Mouse (Mus musculus) CH12.LX (cell line): Measurements from ENCODE around the gene Slc44a5. TPM values are rescaled to one million over a fixed set of nuclear protein-coding genes. Genes with fewer than 3 reads are reported as not detected.
A peak's percentile ranks its signal among the peaks of the same experiment; 100 is the strongest.

Source experiments
- DNase-seq: peaks from one replicate; pipeline ENCODE4 v3.0.0-alpha.2; 2013; ENCODE audit errors: extremely low read depth
- H3K27ac ChIP-seq: 2 replicates; pipeline ENCODE4 v1.5.1; 2012; ENCODE audit warnings: low read depth, mild to moderate bottlenecking, control low read depth, moderate library complexity; ENCODE audit not compliant: insufficient read depth
- H3K27me3 ChIP-seq: replicated peaks from 2 replicates; pipeline ENCODE3; 2012; ENCODE audit warnings: inconsistent platforms
- H3K36me3 ChIP-seq, 2 experiments: replicated peaks in 1 of 2; 2 replicates each; pipeline versions ENCODE3 to v1.6.1; 2012; ENCODE audit warnings: inconsistent platforms in 1 of 2, low read length in 1 of 2, mild to moderate bottlenecking in 1 of 2, mixed read lengths in 1 of 2, moderate library complexity in 1 of 2; ENCODE audit not compliant: control insufficient read depth in 1 of 2, insufficient read depth in 1 of 2
- H3K4me1 ChIP-seq, 2 experiments: 2 replicates each; pipeline ENCODE4 v1.6.1; 2012; ENCODE audit warnings: inconsistent platforms in 1 of 2, moderate library complexity in 1 of 2; ENCODE audit not compliant: insufficient read depth in 2 of 2, control insufficient read depth in 1 of 2
- H3K4me2 ChIP-seq: 2 replicates; pipeline ENCODE4 v1.6.1; 2012; ENCODE audit warnings: low read depth, mild to moderate bottlenecking, control low read depth; ENCODE audit not compliant: poor library complexity, insufficient read depth, severe bottlenecking
- H3K4me3 ChIP-seq, 3 experiments: fragments of 150-350 bp in 1 of 3; sonication (generic) in 1 of 3; replicated peaks in 1 of 3; 2 replicates each; pipeline versions ENCODE3 to v1.5.1; 2011 to 2012; ENCODE audit warnings: low read depth in 2 of 3, low read length in 2 of 3, mild to moderate bottlenecking in 2 of 3, moderate library complexity in 2 of 3, control low read depth in 1 of 3, improper control_type of control experiment in 1 of 3, inconsistent platforms in 1 of 3, mixed read lengths in 1 of 3; ENCODE audit not compliant: poor library complexity in 1 of 3
- H3K79me2 ChIP-seq: replicated peaks from 2 replicates; pipeline ENCODE4 v1.6.1; 2012; ENCODE audit warnings: mild to moderate bottlenecking, moderate library complexity; ENCODE audit not compliant: control insufficient read depth, poor library complexity, insufficient read depth, severe bottlenecking; ENCODE audit errors: extremely low read depth
- H3K9ac ChIP-seq: 2 replicates; pipeline ENCODE4 v1.6.1; 2012; ENCODE audit warnings: low read depth, mild to moderate bottlenecking, control low read depth, moderate library complexity; ENCODE audit not compliant: insufficient read depth
- H3K9me3 ChIP-seq: replicated peaks from 2 replicates; pipeline ENCODE3; 2012; ENCODE audit warnings: low read length, inconsistent platforms, mixed read lengths
- BHLHE40 ChIP-seq: IDR thresholded peaks from 2 replicates; pipeline ENCODE4 v1.6.1; 2011; ENCODE audit warnings: mild to moderate bottlenecking, low read depth, low read length, improper control_type of control experiment
- CHD1 ChIP-seq: IDR thresholded peaks from 2 replicates; pipeline ENCODE4 v1.6.1; 2012; ENCODE audit warnings: low read depth, low read length, improper control_type of control experiment, inconsistent platforms
- CHD2 ChIP-seq: IDR thresholded peaks from 2 replicates; pipeline ENCODE4 v1.6.1; 2011; ENCODE audit warnings: low read length, improper control_type of control experiment
- CTCF ChIP-seq, 2 experiments: IDR thresholded peaks in 1 of 2; conservative IDR thresholded peaks in 1 of 2; 2 replicates each; pipeline ENCODE4 v1.5.1; 2011 to 2012; ENCODE audit warnings: low read depth in 2 of 2, low read length in 2 of 2, improper control_type of control experiment in 1 of 2, inconsistent platforms in 1 of 2, mild to moderate bottlenecking in 1 of 2, moderate library complexity in 1 of 2
- E2F4 ChIP-seq: IDR thresholded peaks from 2 replicates; pipeline ENCODE4 v1.6.1; 2011; ENCODE audit warnings: low read depth, low read length, improper control_type of control experiment; ENCODE audit not compliant: insufficient replicate concordance
- ELF1 ChIP-seq: IDR thresholded peaks from 2 replicates; pipeline ENCODE4 v1.6.1; 2014; ENCODE audit warnings: low read depth, mild to moderate bottlenecking, inconsistent platforms, low read length, improper control_type of control experiment
- EP300 ChIP-seq: IDR thresholded peaks from 2 replicates; pipeline ENCODE4 v1.6.1; 2011; ENCODE audit warnings: low read length, improper control_type of control experiment
- ETS1 ChIP-seq: conservative IDR thresholded peaks from 2 replicates; pipeline ENCODE4 v1.6.1; 2012; ENCODE audit warnings: low read depth, mild to moderate bottlenecking, inconsistent platforms, low read length, improper control_type of control experiment, moderate library complexity
- GABPA ChIP-seq: IDR thresholded peaks from 2 replicates; pipeline ENCODE4 v1.6.1; 2012; ENCODE audit warnings: low read depth, low read length, improper control_type of control experiment, inconsistent platforms; ENCODE audit not compliant: insufficient replicate concordance
- HCFC1 ChIP-seq: IDR thresholded peaks from 2 replicates; pipeline ENCODE4 v1.6.1; 2012; ENCODE audit warnings: low read depth, mild to moderate bottlenecking, inconsistent platforms, low read length, improper control_type of control experiment
- IRF4 ChIP-seq: IDR thresholded peaks from 2 replicates; pipeline ENCODE4 v1.6.1; 2014; ENCODE audit warnings: low read depth, mild to moderate bottlenecking, inconsistent platforms, low read length, improper control_type of control experiment
- JUN ChIP-seq: IDR thresholded peaks from 2 replicates; pipeline ENCODE4 v1.6.1; 2011; ENCODE audit warnings: low read depth, mild to moderate bottlenecking, low read length, improper control_type of control experiment, moderate library complexity; ENCODE audit not compliant: insufficient read depth
- KAT2A ChIP-seq: IDR thresholded peaks from 2 replicates; pipeline ENCODE4 v1.6.1; 2012; ENCODE audit warnings: low read length, improper control_type of control experiment, inconsistent platforms; ENCODE audit not compliant: insufficient replicate concordance
- MAFK ChIP-seq: IDR thresholded peaks from 2 replicates; pipeline ENCODE4 v1.6.1; 2011; ENCODE audit warnings: low read length, improper control_type of control experiment; ENCODE audit not compliant: insufficient replicate concordance
- MAX ChIP-seq: IDR thresholded peaks from 2 replicates; pipeline ENCODE4 v1.6.1; 2011; ENCODE audit warnings: low read length, improper control_type of control experiment
- MAZ ChIP-seq: IDR thresholded peaks from 2 replicates; pipeline ENCODE4 v1.6.1; 2012; ENCODE audit warnings: low read depth, mild to moderate bottlenecking, inconsistent platforms, low read length, improper control_type of control experiment, moderate library complexity
- MEF2A ChIP-seq: IDR thresholded peaks from 2 replicates; pipeline ENCODE4 v1.6.1; 2014; ENCODE audit warnings: low read depth, mild to moderate bottlenecking, inconsistent platforms, low read length, improper control_type of control experiment, borderline replicate concordance
- MXI1 ChIP-seq: IDR thresholded peaks from 2 replicates; pipeline ENCODE4 v1.6.1; 2011; ENCODE audit warnings: mild to moderate bottlenecking, low read depth, low read length, improper control_type of control experiment
- MYC ChIP-seq: IDR thresholded peaks from 2 replicates; pipeline ENCODE4 v1.6.1; 2011; ENCODE audit warnings: low read depth, mild to moderate bottlenecking, improper control_type of control experiment, low read length
- NELFE ChIP-seq: IDR thresholded peaks from 2 replicates; pipeline ENCODE4 v1.6.1; 2011; ENCODE audit warnings: low read depth, low read length, improper control_type of control experiment
- NRF1 ChIP-seq: IDR thresholded peaks from 2 replicates; pipeline ENCODE4 v1.6.1; 2014; ENCODE audit warnings: low read depth, mild to moderate bottlenecking, inconsistent platforms, low read length, improper control_type of control experiment, moderate library complexity
- PAX5 ChIP-seq: IDR thresholded peaks from 2 replicates; pipeline ENCODE4 v1.6.1; 2012; ENCODE audit warnings: low read length, inconsistent platforms, mixed read lengths
- POLR2A ChIP-seq: IDR thresholded peaks from 2 replicates; pipeline ENCODE4 v1.6.1; 2011; ENCODE audit warnings: low read depth, mild to moderate bottlenecking, improper control_type of control experiment, low read length
- POLR2AphosphoS2 ChIP-seq: IDR thresholded peaks from 2 replicates; pipeline ENCODE4 v1.6.1; 2011; ENCODE audit warnings: low read depth, low read length, improper control_type of control experiment
- RCOR1 ChIP-seq: conservative IDR thresholded peaks from 2 replicates; pipeline ENCODE4 v1.6.1; 2012; ENCODE audit warnings: low read depth, mild to moderate bottlenecking, inconsistent platforms, low read length, improper control_type of control experiment
- SIN3A ChIP-seq: IDR thresholded peaks from 2 replicates; pipeline ENCODE4 v1.6.1; 2012; ENCODE audit warnings: low read length, improper control_type of control experiment, inconsistent platforms
- SMC3 ChIP-seq: IDR thresholded peaks from 2 replicates; pipeline ENCODE4 v1.6.1; 2011; ENCODE audit warnings: low read depth, low read length, improper control_type of control experiment
- TBP ChIP-seq: conservative IDR thresholded peaks from 2 replicates; pipeline ENCODE4 v1.6.1; 2011; ENCODE audit warnings: low read depth, low read length, improper control_type of control experiment
- TCF12 ChIP-seq: IDR thresholded peaks from 2 replicates; pipeline ENCODE4 v1.6.1; 2014; ENCODE audit warnings: low read depth, mild to moderate bottlenecking, inconsistent platforms, low read length, improper control_type of control experiment
- UBTF ChIP-seq: IDR thresholded peaks from 2 replicates; pipeline ENCODE4 v1.6.1; 2012; ENCODE audit warnings: low read depth, mild to moderate bottlenecking, inconsistent platforms, low read length, improper control_type of control experiment, moderate library complexity
- USF1 ChIP-seq: IDR thresholded peaks from 2 replicates; pipeline ENCODE4 v1.6.1; 2014; ENCODE audit warnings: low read depth, mild to moderate bottlenecking, inconsistent platforms, low read length, improper control_type of control experiment
- ZKSCAN1 ChIP-seq: IDR thresholded peaks from 2 replicates; pipeline ENCODE4 v1.6.1; 2012; ENCODE audit warnings: low read depth, inconsistent platforms, low read length, improper control_type of control experiment, borderline replicate concordance
- ZNF384 ChIP-seq: IDR thresholded peaks from 2 replicates; pipeline ENCODE4 v1.6.1; 2012; ENCODE audit warnings: low read depth, low read length, improper control_type of control experiment, inconsistent platforms
- dilution Hi-C: fragments of 300-500 bp; cut with MboI; formaldehyde crosslinking; loops from 2 replicates; pipeline ENCODE4 v1.14.3; 2020; ENCODE audit warnings: low sequenced_read_pairs; ENCODE audit not compliant: extremely low pct_unique_long_range_greater_than_20kb, extremely low pct_ligation_motif_present
- in situ Hi-C: fragments of 300-500 bp; cut with MboI; formaldehyde crosslinking; loops from 3 replicates; pipeline ENCODE4 v1.14.3; 2019; ENCODE audit warnings: low sequenced_read_pairs, low pct_ligation_motif_present, low pct_unique_long_range_greater_than_20kb, mixed read lengths
- polyA plus RNA-seq: library from polyadenylated mRNA; unstranded; fragments of >175 nt; gene quantifications from 2 replicates; pipeline ENCODE4 v1.2.1, GENCODE M21; 2012; ENCODE audit warnings: low read depth; ENCODE audit not compliant: insufficient read length
- total RNA-seq, 2 experiments: library from RNA; depleted of rRNA; stranded (reverse); fragments of 300-350 nt in 1 of 2; fragments of >200 nt in 1 of 2; gene quantifications; 2 replicates each; pipeline ENCODE4 v1.2.3; 2012 to 2014

The Slc44a5 gene
- total and polyA plus RNA-seq, 3 experiments, result not detected

GRCm38 (mm10) chr3:153943901-153944334 lies 29.3 kb upstream of the Slc44a5 start:
- peak overlapping the region; percentile 47 for H3K9ac ChIP-seq
- H3K27me3 ChIP-seq, result peaks cover 1% of the 10 kb centered on the region
- dilution Hi-C loops (no loop called here), in situ Hi-C loops (no loop called here)
- no peak for TF ChIP-seq MAZ
- no peak for TF ChIP-seq ZNF384
- TF ChIP-seq GABPA, result no peak
- TF ChIP-seq MYC, result 0 out of 2 replicates have a peak, but pooled peaks have one; percentile 45
- TF ChIP-seq MXI1, result peak; percentile 93
- TF ChIP-seq MAX, result peak; percentile 77
- no peak for TF ChIP-seq ZKSCAN1
- no peak for TF ChIP-seq NRF1
- TF ChIP-seq ELF1, result 0 out of 2 replicates have a peak, but pooled peaks have one; percentile 34
- 0 out of 2 replicates have a peak, but pooled peaks have one; percentile 56 for TF ChIP-seq KAT2A
- no peak; the same call in none of the 2 replicates for TF ChIP-seq CHD1
- no peak for TF ChIP-seq TCF12
- TF ChIP-seq E2F4, result no peak
- TF ChIP-seq SIN3A, result peak; percentile 88
- peak; percentile 16; the same call in 1 of the 2 replicates for TF ChIP-seq ETS1
- no peak for TF ChIP-seq RCOR1
- TF ChIP-seq EP300, result peak; percentile 56
- TF ChIP-seq TBP, result no peak; the same call in 1 of the 2 replicates
- no peak for TF ChIP-seq POLR2A
- 0 out of 2 replicates have a peak, but pooled peaks have one; percentile 31 for TF ChIP-seq MEF2A
- TF ChIP-seq POLR2AphosphoS2, result 0 out of 2 replicates have a peak, but pooled peaks have one; percentile 2
- TF ChIP-seq IRF4, result peak; percentile 56; the same call in 1 of the 2 replicates
- TF ChIP-seq JUN, result no peak
- no peak for TF ChIP-seq PAX5
- TF ChIP-seq USF1, result no peak
- TF ChIP-seq NELFE, result no peak
- TF ChIP-seq CHD2, result 0 out of 2 replicates have a peak, but pooled peaks have one; percentile 9
- no peak for TF ChIP-seq MAFK
- no peak for TF ChIP-seq CTCF (conservative IDR thresholded peaks at IDR 0.05 in 1 of 2, IDR thresholded peaks at IDR 0.05 in 1 of 2; ENCODE audit: low read depth in 2 of 2, low read length in 2 of 2)
- TF ChIP-seq HCFC1, result no peak
- 0 out of 2 replicates have a peak, but pooled peaks have one; percentile 9 for TF ChIP-seq BHLHE40
- TF ChIP-seq UBTF, result peak; percentile 89
- TF ChIP-seq SMC3, result no peak
- peaks cover 12 to 31% of the 10 kb centered on the region in 2 experiments for H3K36me3 ChIP-seq
- H3K4me1 ChIP-seq, result peaks cover 2 to 41% of the 10 kb centered on the region in 2 experiments; a peak in 2 of 4 replicates
- H3K4me3 ChIP-seq, result peak overlapping the region; percentile 69 to 92 (median 75)
- peak overlapping the region; percentile 3; the same call in 1 of the 2 replicates for H3K27ac ChIP-seq
- peak; percentile 74 for DNase-seq
- peaks cover 13% of the 10 kb centered on the region for H3K79me2 ChIP-seq
- H3K9me3 ChIP-seq, result no peaks in the 10 kb centered on the region
- H3K4me2 ChIP-seq, result peak overlapping the region; percentile 66
